Mouse (Mus musculus) 416B (cell line): ENCODE data around the gene Ciapin1.

Experiments used
- DNase-seq: peaks from one replicate; pipeline ENCODE4 v3.0.0; 2011; ENCODE audit warnings: low read depth

The Ciapin1 gene

DNA sequence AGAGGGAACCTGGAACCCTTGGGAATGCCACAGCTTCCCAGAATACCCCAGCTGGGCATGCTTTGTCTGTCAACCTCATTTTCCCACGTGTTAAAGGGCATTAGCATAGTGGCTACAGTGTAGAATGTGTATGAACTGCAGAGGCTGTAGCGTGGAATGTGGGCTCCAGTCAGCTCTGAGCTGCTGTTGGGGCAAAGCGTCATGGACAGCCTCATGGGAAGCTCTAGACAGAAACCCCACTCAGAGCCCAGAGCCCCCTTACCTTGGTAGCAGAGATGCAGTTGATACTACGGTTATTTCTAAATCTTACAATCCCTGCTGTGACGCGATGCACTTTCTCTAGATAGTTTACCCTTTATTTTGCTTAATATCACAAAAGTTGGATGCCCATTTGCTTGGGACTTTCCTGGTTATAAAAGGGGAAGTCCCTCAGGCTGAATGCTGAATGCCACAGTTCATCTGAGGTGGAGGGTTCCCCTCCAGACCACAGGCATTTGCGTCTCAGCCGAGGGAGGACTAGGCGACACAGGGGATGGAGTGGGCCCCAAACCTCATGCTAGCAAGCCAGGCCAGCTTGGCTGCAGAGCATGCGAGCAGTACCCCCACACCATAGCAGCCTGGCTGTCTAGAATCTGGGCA is 59.1 kb downstream of the Ciapin1 start:
- DNase-seq = peak; percentile 71

DNA sequence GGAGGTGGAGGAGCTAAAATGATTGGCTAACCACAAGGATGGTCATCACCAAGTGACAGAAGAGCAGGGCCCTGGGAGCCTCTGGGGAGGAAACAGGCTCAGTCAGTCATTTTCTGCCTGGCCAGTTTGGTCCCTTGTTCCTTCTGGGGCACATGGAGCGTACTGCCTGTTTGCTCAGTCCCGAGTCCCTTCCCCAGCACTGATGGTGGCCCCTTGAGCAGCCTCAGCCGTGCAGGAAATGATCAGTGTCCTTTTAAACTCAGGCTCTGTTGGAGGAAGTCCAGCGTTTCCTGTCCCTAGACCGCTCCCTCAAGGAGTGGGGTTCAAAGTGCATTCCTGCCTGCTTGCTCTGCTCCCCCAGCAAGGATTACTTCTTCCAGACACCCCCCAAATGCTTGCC is 59.7 kb downstream of the Ciapin1 start:
- peak; percentile 82 for DNase-seq

DNA sequence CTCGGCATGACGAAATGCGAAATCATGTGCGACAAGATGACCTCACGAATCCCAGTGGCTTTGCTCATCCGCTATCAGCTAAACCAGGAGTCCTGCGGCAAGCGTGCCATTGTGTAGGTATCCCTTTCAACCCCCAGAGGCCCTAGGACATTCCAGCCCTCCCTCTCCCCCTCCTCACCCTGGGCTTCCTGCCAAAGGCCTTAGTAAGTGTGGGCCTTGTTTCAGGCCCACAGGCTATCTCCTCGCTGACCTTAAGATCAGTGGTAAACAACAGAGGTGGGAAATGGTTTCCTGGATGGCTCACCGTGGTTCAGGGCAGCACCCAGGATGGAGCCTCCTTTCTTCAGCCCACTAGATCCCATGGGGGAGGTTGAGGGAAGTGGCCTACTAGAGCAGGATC is 60.1 kb downstream of the Ciapin1 start:
- DNase-seq = no peak

DNA sequence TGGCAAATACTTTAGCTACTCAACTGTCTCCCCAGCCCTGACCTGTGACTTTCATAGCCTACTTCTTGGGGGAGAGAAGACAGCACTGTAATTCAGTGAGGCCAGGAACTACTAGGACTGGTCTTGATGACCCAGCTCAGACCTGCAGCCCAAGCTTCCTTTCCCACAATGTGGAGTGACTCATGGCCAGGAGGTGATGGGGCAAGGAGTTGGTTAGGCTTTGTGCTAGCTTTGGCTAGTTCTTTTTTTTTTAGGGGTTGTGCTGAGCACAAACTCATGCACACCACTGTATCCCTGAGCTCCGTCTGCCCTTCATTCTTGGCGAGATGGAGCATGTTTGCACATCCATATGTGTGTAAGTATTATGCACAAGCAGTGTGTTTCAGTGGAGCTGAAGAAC is 61.8 kb downstream of the Ciapin1 start:
- peak; percentile 88 for DNase-seq

DNA sequence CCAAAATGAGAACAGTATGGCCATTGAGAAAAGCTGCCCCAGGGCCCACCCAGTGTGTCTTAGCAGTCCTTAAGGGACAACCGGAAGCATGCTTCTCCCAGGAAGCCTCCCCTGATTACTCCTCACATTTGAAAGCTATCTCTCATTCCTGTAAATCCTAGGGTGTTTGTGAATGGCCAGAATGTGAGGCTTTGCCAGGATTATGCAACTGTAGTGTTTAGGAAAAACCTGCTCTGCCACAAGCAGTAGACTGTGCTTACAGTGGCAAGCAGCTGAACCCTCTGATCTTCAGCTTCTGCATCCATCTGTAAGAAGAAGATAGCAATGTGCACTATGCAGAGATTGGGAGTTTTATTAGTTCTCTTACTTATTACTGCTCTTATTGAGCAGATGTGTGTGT is 63.6 kb downstream of the Ciapin1 start:
- DNase-seq = no peak

DNA sequence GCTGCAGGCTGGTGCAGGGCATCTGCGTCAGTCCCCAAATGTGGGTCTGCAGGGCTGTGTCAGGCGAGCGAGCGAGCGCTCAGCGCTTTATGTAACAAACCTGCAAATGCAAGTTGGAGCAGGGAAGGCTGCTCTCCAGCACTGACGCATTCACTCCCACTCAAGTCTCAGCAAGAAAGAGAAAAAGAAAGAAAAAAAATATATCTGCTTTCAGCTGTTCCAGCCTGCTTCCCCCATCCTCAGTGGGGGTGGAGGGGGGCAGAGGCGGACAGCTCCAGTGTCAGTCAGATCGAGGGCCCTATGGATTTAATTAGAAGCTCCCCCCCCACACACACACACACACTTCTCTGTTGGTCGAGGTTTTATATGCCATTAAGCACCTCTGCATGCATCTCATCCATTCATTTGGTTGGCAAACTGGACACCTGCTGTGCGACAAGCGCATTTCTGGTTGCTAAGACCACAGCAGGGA is 64.4 kb downstream of the Ciapin1 start:
- no peak for DNase-seq

DNA sequence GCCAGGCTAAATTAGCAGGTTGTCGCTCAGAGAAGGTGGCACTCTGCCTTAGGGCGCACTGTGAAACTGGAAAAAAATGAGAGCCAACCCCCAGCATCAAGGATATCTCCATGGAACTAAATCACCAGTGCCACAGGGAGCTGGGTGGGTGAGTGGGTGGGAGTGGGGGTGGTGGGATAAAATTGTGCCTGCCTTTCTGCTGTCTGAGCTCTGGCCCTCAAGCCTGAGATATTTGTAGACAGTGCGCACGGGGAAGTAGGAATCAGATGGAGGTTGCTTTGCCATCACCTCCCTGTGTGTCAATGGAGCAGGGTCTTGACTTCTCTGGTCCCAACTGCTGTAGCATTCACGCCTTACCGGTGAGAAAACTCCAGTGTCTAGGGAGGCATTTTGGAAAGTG is 65.1 kb downstream of the Ciapin1 start:
- no peak for DNase-seq

DNA sequence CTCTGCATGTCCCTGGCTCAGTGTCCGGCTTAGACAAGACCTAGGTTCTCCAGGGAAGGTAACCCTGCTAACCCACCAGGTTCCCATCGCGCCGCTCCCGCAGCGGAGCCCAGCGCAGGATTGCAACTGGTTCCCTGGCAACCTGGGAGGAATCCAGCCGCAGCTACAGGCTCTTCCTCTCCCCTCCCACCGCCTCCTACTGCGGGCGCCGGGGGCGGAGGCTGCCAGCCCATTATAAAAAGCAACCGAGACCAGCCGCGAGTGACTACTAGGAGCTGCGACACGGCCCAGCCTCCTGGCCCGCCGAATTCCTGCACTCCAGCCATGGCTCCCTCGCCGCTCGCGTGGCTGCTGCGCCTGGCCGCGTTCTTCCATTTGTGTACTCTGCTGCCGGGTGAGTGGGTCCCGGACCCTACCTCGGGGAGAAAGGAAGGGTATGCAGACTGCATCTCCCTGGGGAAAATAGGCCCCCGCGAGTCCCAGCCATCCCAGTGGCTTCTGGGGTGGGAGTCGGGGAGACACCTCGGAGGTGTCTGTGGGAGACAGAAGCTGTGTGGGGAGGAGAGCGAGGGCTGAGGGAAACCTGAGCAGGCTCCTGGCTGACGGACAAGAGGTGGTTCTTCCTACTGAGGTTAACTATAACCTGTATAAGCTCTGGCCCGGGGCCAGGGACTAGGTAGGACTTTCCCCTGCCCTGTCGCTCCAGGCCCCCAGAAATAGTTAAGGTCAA is 66.1 kb downstream of the Ciapin1 start, which contains the start of gene Cx3cl1:
TSS of gene Cx3cl1 (plus strand) at position 69 of the 730 bp plus-strand sequence.
- DNase-seq = peak; percentile 73

DNA sequence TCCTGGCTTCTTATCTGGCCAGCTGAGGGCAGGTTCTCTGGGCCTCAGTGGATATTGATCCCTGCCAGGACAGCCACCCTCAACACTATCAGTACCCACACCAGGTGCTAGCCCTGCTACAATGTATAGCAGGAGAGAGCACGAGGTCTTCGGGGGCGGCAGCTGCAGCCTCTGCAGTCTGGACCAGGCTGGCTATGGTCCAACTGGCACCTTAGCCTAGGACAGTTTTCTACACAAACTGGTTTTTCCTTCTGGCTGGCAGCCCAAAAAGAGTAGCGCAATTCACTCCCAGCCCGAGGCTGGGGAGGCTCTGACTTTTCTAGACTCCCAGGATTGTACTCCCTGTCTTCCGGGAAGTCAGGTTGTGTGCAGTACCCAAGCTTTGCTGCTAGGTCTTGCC is 67.2 kb downstream of the Ciapin1 start:
- DNase-seq = no peak
